Mouse (Mus musculus) forebrain, embryonic 16.5 days (tissue): Measurements from ENCODE around the gene Dhrs3. TPM values are rescaled to one million over a fixed set of nuclear protein-coding genes. Genes with fewer than 3 reads are reported as not detected.

ENCODE experiments used
- ATAC-seq: fragments of 200-750 bp; cut with Nextera tagmentation; 2 replicates; pipeline ENCODE4 v1.8.0; 2017; ENCODE audit warnings: mild to moderate bottlenecking, moderate library complexity
- H3K27ac ChIP-seq: fragments of 300-500 bp; sonication (generic); 2 replicates; pipeline ENCODE4 v1.5.1; 2014; ENCODE audit warnings: low read length, control low read depth
- H3K27me3 ChIP-seq: fragments of 300-500 bp; sonication (generic); replicated peaks from 2 replicates; pipeline ENCODE4 v1.6.1; 2014; ENCODE audit warnings: low read length; ENCODE audit not compliant: control insufficient read depth, insufficient read depth
- H3K36me3 ChIP-seq: fragments of 300-500 bp; sonication (generic); 2 replicates; pipeline ENCODE4 v1.6.1; 2014; ENCODE audit not compliant: control insufficient read depth, insufficient read depth
- H3K4me1 ChIP-seq: fragments of 300-500 bp; sonication (generic); replicated peaks from 2 replicates; pipeline ENCODE4 v1.6.1; 2014; ENCODE audit warnings: low read length; ENCODE audit not compliant: control insufficient read depth, insufficient read depth
- H3K4me2 ChIP-seq: fragments of 300-500 bp; sonication (generic); 2 replicates; pipeline ENCODE4 v1.6.1; 2014; ENCODE audit warnings: mild to moderate bottlenecking, low read length, control low read depth
- H3K4me3 ChIP-seq: fragments of 300-500 bp; sonication (generic); replicated peaks from 2 replicates; pipeline ENCODE4 v1.5.1; 2014; ENCODE audit warnings: mild to moderate bottlenecking, low read length, control low read depth
- H3K9ac ChIP-seq: fragments of 300-500 bp; sonication (generic); replicated peaks from 2 replicates; pipeline ENCODE4 v1.6.1; 2014; ENCODE audit warnings: low read depth, low read length, control low read depth
- H3K9me3 ChIP-seq: fragments of 300-500 bp; sonication (generic); 2 replicates; pipeline ENCODE4 v1.6.1; 2016; ENCODE audit warnings: low read length; ENCODE audit not compliant: control insufficient read depth
- WGBS: fragments of 180-500 bp; shearing (Covaris S2); extraction: QIAGEN DNeasy Blood & Tissue Kit; methylation state at CpG from one replicate; pipeline ENCODE4 v1.1.7; 2014; 5-methylcytosine and 5-hydroxymethylcytosine counted together
- polyA plus RNA-seq: library from polyadenylated mRNA; unstranded; fragments of >200 nt; fragmentation: Nextera tagmentation; extraction: Ambion mirVana; gene quantifications from 2 replicates; pipeline ENCODE4 v1.2.1, GENCODE M21; 2015

Gene Dhrs3
- polyA plus RNA-seq, 1 experiment from 2014 or later: 16.3 TPM

GRCm38 (mm10) chr4:144943273-144943672 lies 50.6 kb downstream of the Dhrs3 start:
- Histone ChIP-seq H3K36me3 (no peaks in the 10 kb centered on the region), H3K9ac (no peak overlapping the region), H3K27me3 (no peaks in the 10 kb centered on the region), H3K27ac (no peak overlapping the region), H3K9me3 (no peaks in the 10 kb centered on the region), H3K4me3 (no peak overlapping the region), H3K4me2 (no peak overlapping the region), H3K4me1 (no peaks in the 10 kb centered on the region)
- ATAC-seq: no peak
- WGBS: 94% methylated on average over 5 of the region's 5 CpGs

DNA sequence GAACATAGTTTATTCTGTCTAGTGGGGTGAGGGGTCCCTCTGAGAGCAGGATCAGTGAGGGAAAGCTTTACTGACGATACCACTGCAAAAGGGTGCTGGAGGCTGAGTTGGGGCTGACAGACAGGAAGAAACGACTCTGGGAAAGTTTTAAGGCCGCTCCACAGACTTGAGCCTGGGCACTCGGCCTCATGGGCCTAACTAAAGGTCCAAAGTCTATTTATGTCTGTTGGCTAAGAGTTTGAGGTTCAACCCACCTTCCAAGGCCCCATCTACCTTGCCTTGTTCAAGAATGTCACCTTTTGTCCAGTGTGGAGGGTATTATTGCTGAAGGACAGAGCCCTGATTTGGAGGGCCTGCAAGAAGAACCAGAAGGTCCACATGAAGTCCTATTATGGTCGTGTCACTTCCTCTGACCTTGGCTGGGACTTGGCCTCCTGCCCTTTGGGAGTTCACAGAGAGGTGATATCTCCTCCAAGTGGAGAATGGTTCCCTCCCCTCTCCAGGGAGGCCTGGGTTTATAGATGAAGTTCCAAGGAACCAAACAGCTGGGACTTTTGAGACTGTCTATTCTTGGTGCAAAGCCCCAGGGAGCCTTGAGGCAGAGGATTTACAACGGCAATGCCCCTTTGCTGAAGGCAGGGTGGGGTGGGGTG lies 55.2 kb downstream of the Dhrs3 start:
- no peak overlapping the region for H3K9ac ChIP-seq
- ATAC-seq: no peak
- H3K4me3 ChIP-seq: no peak overlapping the region
- no peaks in the 10 kb centered on the region for H3K27me3 ChIP-seq
- no peaks in the 10 kb centered on the region for H3K9me3 ChIP-seq
- peaks cover 2% of the 10 kb centered on the region; the same call in 1 of the 2 replicates for H3K4me1 ChIP-seq
- H3K36me3 ChIP-seq: no peaks in the 10 kb centered on the region
- 77% methylated on average over 6 of the region's 6 CpGs for WGBS
- H3K27ac ChIP-seq: no peak overlapping the region
- H3K4me2 ChIP-seq: no peak overlapping the region

- H3K4me2 ChIP-seq: no peak overlapping the region
- no peak overlapping the region for H3K4me3 ChIP-seq
- WGBS: 14% methylated on average over 9 of the region's 9 CpGs
- H3K36me3 ChIP-seq: no peaks in the 10 kb centered on the region
- H3K9me3 ChIP-seq: no peaks in the 10 kb centered on the region
- peak; percentile 76 for ATAC-seq
- no peaks in the 10 kb centered on the region for H3K27me3 ChIP-seq
- no peak overlapping the region for H3K27ac ChIP-seq
- H3K9ac ChIP-seq: no peak overlapping the region
- H3K4me1 ChIP-seq: peaks cover 2% of the 10 kb centered on the region; the same call in 1 of the 2 replicates
Measured at GRCm38 (mm10) chr4:144949441-144950326, 57.1 kb downstream of the Dhrs3 start.

- no peak for ATAC-seq
- peaks cover 2% of the 10 kb centered on the region; the same call in 1 of the 2 replicates for H3K4me1 ChIP-seq
- H3K9me3 ChIP-seq: no peaks in the 10 kb centered on the region
- H3K36me3 ChIP-seq: no peaks in the 10 kb centered on the region
- no peak overlapping the region for H3K4me3 ChIP-seq
- H3K27me3 ChIP-seq: no peaks in the 10 kb centered on the region
- H3K27ac ChIP-seq: no peak overlapping the region
- H3K4me2 ChIP-seq: no peak overlapping the region
- 42% methylated on average over 3 of the region's 3 CpGs for WGBS
- no peak overlapping the region for H3K9ac ChIP-seq
Measured at GRCm38 (mm10) chr4:144950327-144950711, 57.7 kb downstream of the Dhrs3 start.

DNA sequence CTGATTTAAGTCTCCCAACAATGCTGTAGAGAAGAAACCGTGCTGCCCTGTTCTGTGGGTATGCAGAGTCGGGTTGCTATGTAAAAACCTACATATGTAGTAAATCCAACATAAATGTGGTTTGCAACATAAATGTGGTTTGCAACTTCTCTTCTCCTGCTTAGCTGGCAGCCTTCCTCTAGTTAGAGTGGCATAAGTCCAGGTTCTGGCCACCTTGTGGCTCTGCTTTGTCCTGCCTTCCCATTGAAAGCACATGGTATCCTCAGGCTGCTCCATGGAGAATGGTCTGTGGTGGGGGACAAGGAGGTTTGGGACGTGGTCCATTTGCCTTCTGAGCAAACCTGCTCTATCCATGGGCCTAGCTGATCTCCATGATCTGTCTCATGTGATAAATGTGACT lies 58.3 kb downstream of the Dhrs3 start:
- H3K4me1 ChIP-seq: peaks cover 2% of the 10 kb centered on the region; the same call in 1 of the 2 replicates
- no peaks in the 10 kb centered on the region for H3K9me3 ChIP-seq
- ATAC-seq: no peak; the same call in 1 of the 2 replicates
- WGBS: 89% methylated on average over 3 of the region's 3 CpGs
- H3K27me3 ChIP-seq: no peaks in the 10 kb centered on the region
- H3K4me2 ChIP-seq: no peak overlapping the region
- H3K9ac ChIP-seq: no peak overlapping the region
- no peaks in the 10 kb centered on the region for H3K36me3 ChIP-seq
- H3K4me3 ChIP-seq: no peak overlapping the region
- H3K27ac ChIP-seq: no peak overlapping the region

DNA sequence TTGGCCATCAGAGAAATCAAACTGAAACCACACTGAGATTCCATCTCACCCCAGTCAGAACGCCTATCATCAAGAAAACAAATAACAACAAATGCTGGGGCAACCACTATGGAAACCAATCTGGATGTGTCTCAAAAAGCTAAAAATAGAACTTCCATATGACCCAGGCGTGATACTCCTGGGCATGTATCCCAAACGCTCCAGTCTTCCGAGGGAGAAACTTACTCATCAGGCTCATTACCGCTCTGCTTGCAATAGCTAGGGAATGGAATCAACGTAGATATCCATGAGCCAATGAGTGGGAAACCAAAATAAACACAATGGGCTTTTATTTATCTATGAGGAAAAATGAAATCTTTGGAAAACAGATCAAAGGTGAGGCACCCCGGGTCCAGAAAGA lies 59.2 kb downstream of the Dhrs3 start:
- 74% methylated on average over 7 of the region's 7 CpGs for WGBS
- Histone ChIP-seq H3K9ac (no peak overlapping the region), H3K36me3 (no peaks in the 10 kb centered on the region), H3K27me3 (no peaks in the 10 kb centered on the region), H3K4me2 (no peak overlapping the region), H3K9me3 (no peaks in the 10 kb centered on the region), H3K4me1 (peaks cover 2% of the 10 kb centered on the region; the same call in 1 of the 2 replicates), H3K27ac (no peak overlapping the region), H3K4me3 (no peak overlapping the region)
- ATAC-seq: no peak; the same call in 1 of the 2 replicates

- H3K4me1 ChIP-seq: peaks cover 2% of the 10 kb centered on the region; the same call in 1 of the 2 replicates
- no peaks in the 10 kb centered on the region for H3K27me3 ChIP-seq
- no peak overlapping the region for H3K27ac ChIP-seq
- no peaks in the 10 kb centered on the region for H3K9me3 ChIP-seq
- WGBS: 95% methylated on average over 1 of the region's 1 CpGs
- H3K9ac ChIP-seq: no peak overlapping the region
- ATAC-seq: no peak
- no peaks in the 10 kb centered on the region for H3K36me3 ChIP-seq
- H3K4me2 ChIP-seq: no peak overlapping the region
- H3K4me3 ChIP-seq: no peak overlapping the region
Measured at GRCm38 (mm10) chr4:144953421-144953820, 60.8 kb downstream of the Dhrs3 start.

GRCm38 (mm10) chr4:144955863-144956262 lies 63.2 kb downstream of the Dhrs3 start:
- Histone ChIP-seq H3K4me1 (no peaks in the 10 kb centered on the region), H3K9me3 (no peaks in the 10 kb centered on the region), H3K4me2 (no peak overlapping the region), H3K27me3 (no peaks in the 10 kb centered on the region), H3K27ac (no peak overlapping the region), H3K36me3 (no peaks in the 10 kb centered on the region), H3K9ac (no peak overlapping the region), H3K4me3 (no peak overlapping the region)
- no peak for ATAC-seq
- 72% methylated on average over 1 of the region's 1 CpGs for WGBS

DNA sequence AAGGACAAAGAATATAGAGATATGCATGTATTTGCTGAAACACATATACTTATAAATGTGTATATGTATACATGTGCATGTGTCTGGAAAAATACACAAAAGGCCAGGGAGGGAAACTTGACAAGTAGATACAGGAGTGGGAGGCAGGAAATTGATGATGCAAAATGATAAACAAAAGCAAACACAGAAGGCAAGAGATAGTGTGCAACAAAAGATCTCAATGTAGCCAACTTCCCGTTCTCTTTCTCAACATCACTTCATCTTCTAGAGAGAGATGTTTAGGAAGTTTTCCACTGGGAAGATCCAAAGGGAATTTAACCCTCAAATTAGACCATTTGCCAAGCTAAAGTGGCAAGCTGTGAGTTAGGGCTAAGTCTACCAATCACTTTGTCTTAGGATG lies 63.7 kb downstream of the Dhrs3 start:
- no peaks in the 10 kb centered on the region for H3K9me3 ChIP-seq
- H3K4me1 ChIP-seq: no peaks in the 10 kb centered on the region
- H3K9ac ChIP-seq: no peak overlapping the region
- WGBS: 84% methylated on average over 1 of the region's 1 CpGs
- ATAC-seq: no peak
- H3K4me2 ChIP-seq: no peak overlapping the region
- H3K27ac ChIP-seq: no peak overlapping the region
- no peak overlapping the region for H3K4me3 ChIP-seq
- no peaks in the 10 kb centered on the region for H3K36me3 ChIP-seq
- H3K27me3 ChIP-seq: no peaks in the 10 kb centered on the region
